Mouse (Mus musculus): ENCODE measurements around the gene Tubb4b. TPM values are rescaled to one million over a fixed set of nuclear protein-coding genes. Genes with fewer than 3 reads are reported as not detected.

Tubb4b gene
- polyA plus RNA-seq (2016; fragmentation: Nextera tagmentation; extraction: Ambion mirVana), result 655 and 693 TPM in 2 replicates

GRCm38 (mm10) chr2:25224492-25224765, at the start of gene Tubb4b:
Gene Tubb4b, minus strand, starts transcription at chr2:25224702.
- DNase-seq (ENCODE audit: low spot score), result no peak
- peak within 1 kb of the TSS; percentile 97 for H3K27ac ChIP-seq
- H3K36me3 ChIP-seq, result peaks cover 27% of the 10 kb centered on the region
- no peaks in the 10 kb centered on the region for H3K27me3 ChIP-seq (ENCODE audit: insufficient read depth, poor library complexity, severe bottlenecking)
- no peaks in the 10 kb centered on the region for H3K9me3 ChIP-seq
- under 1% methylated on average over 17 of the region's 17 CpGs for WGBS
- peaks cover 46% of the 10 kb centered on the region for H3K4me1 ChIP-seq (replicated peaks)
- H3K4me3 ChIP-seq, result peak within 1 kb of the TSS; percentile 90

- Histone ChIP-seq H3K27ac (peak overlapping the region; percentile 91), H3K4me3 (peak overlapping the region; percentile 91), H3K36me3 (peaks cover 81% of the 10 kb centered on the region), H3K27me3 (ENCODE audit: insufficient read depth, poor library complexity, severe bottlenecking) (no peaks in the 10 kb centered on the region), H3K9me3 (no peaks in the 10 kb centered on the region), H3K4me1 (replicated peaks) (peaks cover 34% of the 10 kb centered on the region)
- DNase-seq (ENCODE audit: low spot score), result no peak
- WGBS, result 40% methylated on average over 16 of the region's 16 CpGs
Measured at GRCm38 (mm10) chr2:25273010-25273409, 48.5 kb upstream of the Tubb4b start.

- Histone ChIP-seq H3K36me3 (peaks cover 80% of the 10 kb centered on the region), H3K4me1 (replicated peaks) (peaks cover 36% of the 10 kb centered on the region), H3K27ac (peak overlapping the region; percentile 91), H3K27me3 (ENCODE audit: insufficient read depth, poor library complexity, severe bottlenecking) (no peaks in the 10 kb centered on the region), H3K4me3 (peak overlapping the region; percentile 91), H3K9me3 (no peaks in the 10 kb centered on the region)
- no peak for DNase-seq (ENCODE audit: low spot score)
- WGBS, result under 1% methylated on average over 29 of the region's 29 CpGs
Measured at GRCm38 (mm10) chr2:25272515-25272914, 48.0 kb upstream of the Tubb4b start.

GRCm38 (mm10) chr2:25271827-25272511, 47.5 kb upstream of the Tubb4b start, which contains the start of the genes Ssna1 and Anapc2:
Gene Ssna1, minus strand, starts transcription at chr2:25272438.
Gene Anapc2, plus strand, starts transcription at chr2:25272478.
- H3K27ac ChIP-seq, result peak within 1 kb of the TSS; percentile 91
- no peaks in the 10 kb centered on the region for H3K27me3 ChIP-seq (ENCODE audit: insufficient read depth, poor library complexity, severe bottlenecking)
- peak; percentile 99 for DNase-seq (ENCODE audit: low spot score)
- peak within 1 kb of the TSS; percentile 91 for H3K4me3 ChIP-seq
- under 1% methylated on average over 55 of the region's 55 CpGs for WGBS
- H3K9me3 ChIP-seq, result no peaks in the 10 kb centered on the region
- peaks cover 74% of the 10 kb centered on the region for H3K36me3 ChIP-seq
- H3K4me1 ChIP-seq (replicated peaks), result peaks cover 41% of the 10 kb centered on the region

- Histone ChIP-seq H3K4me3 (no peak overlapping the region), H3K36me3 (peaks cover 37% of the 10 kb centered on the region), H3K9me3 (no peaks in the 10 kb centered on the region), H3K4me1 (replicated peaks) (peaks cover 65% of the 10 kb centered on the region), H3K27ac (no peak overlapping the region), H3K27me3 (ENCODE audit: insufficient read depth, poor library complexity, severe bottlenecking) (peaks cover 26% of the 10 kb centered on the region)
- DNase-seq (ENCODE audit: low spot score), result no peak
- WGBS, result 80% methylated on average over 4 of the region's 4 CpGs
Measured at GRCm38 (mm10) chr2:25267746-25268309, 43.3 kb upstream of the Tubb4b start.

GRCm38 (mm10) chr2:25267241-25267640, 42.7 kb upstream of the Tubb4b start:
- peaks cover 37% of the 10 kb centered on the region for H3K36me3 ChIP-seq
- H3K4me3 ChIP-seq, result no peak overlapping the region
- DNase-seq (ENCODE audit: low spot score), result no peak
- H3K4me1 ChIP-seq (replicated peaks), result peaks cover 68% of the 10 kb centered on the region
- no peak overlapping the region for H3K27ac ChIP-seq
- H3K27me3 ChIP-seq (ENCODE audit: insufficient read depth, poor library complexity, severe bottlenecking), result peaks cover 26% of the 10 kb centered on the region
- H3K9me3 ChIP-seq, result no peaks in the 10 kb centered on the region

GRCm38 (mm10) chr2:25266720-25267119, 42.2 kb upstream of the Tubb4b start:
- no peak for DNase-seq (ENCODE audit: low spot score)
- no peak overlapping the region for H3K27ac ChIP-seq
- peaks cover 37% of the 10 kb centered on the region for H3K36me3 ChIP-seq
- H3K4me1 ChIP-seq (replicated peaks), result peaks cover 71% of the 10 kb centered on the region
- H3K27me3 ChIP-seq (ENCODE audit: insufficient read depth, poor library complexity, severe bottlenecking), result peaks cover 26% of the 10 kb centered on the region
- H3K9me3 ChIP-seq, result no peaks in the 10 kb centered on the region
- no peak overlapping the region for H3K4me3 ChIP-seq
- 70% methylated on average over 2 of the region's 2 CpGs for WGBS

GRCm38 (mm10) chr2:25265897-25266656, 41.6 kb upstream of the Tubb4b start:
- Histone ChIP-seq H3K4me3 (peak overlapping the region; percentile 18), H3K27ac (no peak overlapping the region), H3K36me3 (peaks cover 34% of the 10 kb centered on the region), H3K9me3 (no peaks in the 10 kb centered on the region), H3K4me1 (replicated peaks) (peaks cover 67% of the 10 kb centered on the region), H3K27me3 (ENCODE audit: insufficient read depth, poor library complexity, severe bottlenecking) (peaks cover 26% of the 10 kb centered on the region)
- DNase-seq (ENCODE audit: low spot score), result no peak
- 76% methylated on average over 6 of the region's 6 CpGs for WGBS

GRCm38 (mm10) chr2:25264851-25265250, 40.3 kb upstream of the Tubb4b start:
- WGBS, result 78% methylated on average over 3 of the region's 3 CpGs
- H3K4me1 ChIP-seq (replicated peaks), result peaks cover 60% of the 10 kb centered on the region
- H3K36me3 ChIP-seq, result peaks cover 22% of the 10 kb centered on the region
- H3K9me3 ChIP-seq, result no peaks in the 10 kb centered on the region
- peak overlapping the region; percentile 73; the same call in 1 of the 2 replicates for H3K4me3 ChIP-seq
- DNase-seq (ENCODE audit: low spot score), result no peak
- H3K27me3 ChIP-seq (ENCODE audit: insufficient read depth, poor library complexity, severe bottlenecking), result peaks cover 26% of the 10 kb centered on the region
- no peak overlapping the region for H3K27ac ChIP-seq

- no peaks in the 10 kb centered on the region for H3K9me3 ChIP-seq
- no peak overlapping the region for H3K27ac ChIP-seq
- peaks cover 16% of the 10 kb centered on the region for H3K36me3 ChIP-seq
- peaks cover 60% of the 10 kb centered on the region for H3K4me1 ChIP-seq (replicated peaks)
- peak overlapping the region; percentile 73; the same call in 1 of the 2 replicates for H3K4me3 ChIP-seq
- WGBS, result 79% methylated on average over 5 of the region's 5 CpGs
- H3K27me3 ChIP-seq (ENCODE audit: insufficient read depth, poor library complexity, severe bottlenecking), result peaks cover 26% of the 10 kb centered on the region
- no peak for DNase-seq (ENCODE audit: low spot score)
Measured at GRCm38 (mm10) chr2:25264286-25264660, 39.8 kb upstream of the Tubb4b start.

GRCm38 (mm10) chr2:25263623-25264285, 39.3 kb upstream of the Tubb4b start:
- no peak for DNase-seq (ENCODE audit: low spot score)
- peaks cover 60% of the 10 kb centered on the region for H3K4me1 ChIP-seq (replicated peaks)
- 22% methylated on average over 12 of the region's 12 CpGs for WGBS

GRCm38 (mm10) chr2:25262795-25263622, 38.5 kb upstream of the Tubb4b start:
- Histone ChIP-seq H3K9me3 (no peaks in the 10 kb centered on the region), H3K27me3 (ENCODE audit: insufficient read depth, poor library complexity, severe bottlenecking) (peaks cover 26% of the 10 kb centered on the region), H3K27ac (peak overlapping the region; percentile 74), H3K4me1 (replicated peaks) (peaks cover 60% of the 10 kb centered on the region), H3K4me3 (peak overlapping the region; percentile 73), H3K36me3 (peaks cover 4% of the 10 kb centered on the region)
- under 1% methylated on average over 82 of the region's 82 CpGs for WGBS
- DNase-seq (ENCODE audit: low spot score), result peak; percentile 36

More at GRCm38 (mm10) chr2:25263623-25264285, 39.3 kb upstream of the Tubb4b start:
- H3K9me3 ChIP-seq, result no peaks in the 10 kb centered on the region
- H3K27me3 ChIP-seq (ENCODE audit: insufficient read depth, poor library complexity, severe bottlenecking), result peaks cover 26% of the 10 kb centered on the region
- peaks cover 11% of the 10 kb centered on the region for H3K36me3 ChIP-seq
- H3K27ac ChIP-seq, result 0 out of 2 replicates have a peak overlapping the region, but pooled peaks have one; percentile 74
- H3K4me3 ChIP-seq, result peak overlapping the region; percentile 73
